8 mouse cellular contexts compared by ENCODE assay signal in the genomic region with DNA sequence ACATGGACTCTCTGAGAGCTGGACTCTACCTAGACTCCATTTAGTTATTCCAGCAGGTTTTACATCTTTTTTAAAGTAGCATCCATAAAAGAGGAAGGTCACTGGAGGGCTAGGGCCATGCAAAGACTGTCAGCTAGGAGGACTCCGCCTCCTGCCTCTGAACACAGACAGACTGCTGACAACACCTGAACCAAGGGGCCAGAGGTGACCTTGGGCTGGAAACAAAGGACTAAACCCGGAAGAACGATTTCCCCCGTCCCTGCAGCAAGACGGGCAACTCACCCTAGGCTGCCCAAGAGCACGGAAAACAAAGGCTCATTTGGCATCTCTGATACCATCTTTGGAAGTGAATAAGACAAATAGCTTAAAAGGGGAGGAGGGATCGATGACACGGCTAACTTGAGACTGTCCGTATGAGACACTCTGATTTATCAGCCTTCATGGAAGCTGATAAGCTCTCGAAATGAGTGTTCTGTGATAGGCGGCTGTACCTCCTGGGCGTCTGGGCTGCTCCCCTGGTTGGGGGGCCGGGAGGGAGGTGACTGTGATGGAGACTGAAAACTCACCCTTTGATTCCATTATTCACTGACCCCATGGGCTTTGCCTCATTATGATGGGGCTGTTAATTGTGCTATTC. TPM values are rescaled to one million over a fixed set of nuclear protein-coding genes. Genes with fewer than 3 reads are reported as not detected.
A peak's percentile ranks its signal among the peaks of the same experiment; 100 is the strongest.
DNase-seq lines count a peak whose midpoint lies in the region; ATAC-seq and TF ChIP-seq lines count a peak whose summit lies in the region.

No protein-coding gene starts in this region.

- H3K4me2 ChIP-seq in hindbrain, embryonic 14.5 days (replicated peaks), result peak overlapping the region; percentile 43
- peak overlapping the region; percentile 51 for H3K4me2 ChIP-seq in neural tube, embryonic 12.5 days (replicated peaks)

- 8% methylated on average over 13 of the region's 13 CpGs for WGBS in hindbrain, embryonic 14.5 days
- WGBS in neural tube, embryonic 12.5 days, result 16% methylated on average over 13 of the region's 13 CpGs

- no peaks in the 10 kb centered on the region for H3K9me3 ChIP-seq in hindbrain, embryonic 14.5 days (ENCODE audit: control insufficient read depth, low read length)
- no peaks in the 10 kb centered on the region for H3K9me3 ChIP-seq in neural tube, embryonic 12.5 days

- peak overlapping the region; percentile 50 for H3K9ac ChIP-seq in hindbrain, embryonic 14.5 days
- 0 out of 2 replicates have a peak overlapping the region, but pooled peaks have one; percentile 26 for H3K9ac ChIP-seq in neural tube, embryonic 12.5 days

- peak overlapping the region; percentile 96 for H3K27ac ChIP-seq in layer of hippocampus, adult 2 months
- H3K27ac ChIP-seq in hindbrain, embryonic 14.5 days, result peak overlapping the region; percentile 95
- peak overlapping the region; percentile 80 for H3K27ac ChIP-seq in neural tube, embryonic 12.5 days

- peak; percentile 21; the same call in 1 of the 2 replicates for ATAC-seq in hindbrain, embryonic 14.5 days (ENCODE audit: low FRiP score)
- peak; percentile 65 for ATAC-seq in neural tube, embryonic 12.5 days (ENCODE audit: low FRiP score, low read depth)
- ATAC-seq in megakaryocyte progenitor cell, adult 5-6 weeks (replicated peaks; ENCODE audit: poor library complexity), result no peak

- no peak for DNase-seq in layer of hippocampus, adult 2 months (ENCODE audit: low spot score in 2 of 2)
- no peak for DNase-seq in layer of hippocampus, adult 9-10 months (ENCODE audit: low spot score)
- DNase-seq in embryo, embryonic 11 days, result peak; percentile 39
- peak; percentile 54 for DNase-seq in hindbrain, embryonic 14.5 days (ENCODE audit: low spot score)
- no peak for DNase-seq in thymus, postnatal 10 days (ENCODE audit: low spot score in 2 of 2)
- no peak for DNase-seq in c-Kit-positive CD71-positive TER-119-positive erythroid progenitor cells, embryonic 14.5 days (ENCODE audit: low spot score)

- H3K4me3 ChIP-seq in layer of hippocampus, adult 2 months, result peak overlapping the region; percentile 43
- H3K4me3 ChIP-seq in hindbrain, embryonic 14.5 days (replicated peaks; ENCODE audit: low read length), result no peak overlapping the region
- no peak overlapping the region for H3K4me3 ChIP-seq in neural tube, embryonic 12.5 days

- no peaks in the 10 kb centered on the region; the same call in 1 of the 2 replicates for H3K27me3 ChIP-seq in hindbrain, embryonic 14.5 days (ENCODE audit: control insufficient read depth, insufficient read depth, low read length)
- no peaks in the 10 kb centered on the region for H3K27me3 ChIP-seq in neural tube, embryonic 12.5 days (replicated peaks)

- H3K36me3 ChIP-seq in hindbrain, embryonic 14.5 days (replicated peaks; ENCODE audit: control insufficient read depth, insufficient read depth), result no peaks in the 10 kb centered on the region
- no peaks in the 10 kb centered on the region for H3K36me3 ChIP-seq in neural tube, embryonic 12.5 days

- H3K4me1 ChIP-seq in hindbrain, embryonic 14.5 days (replicated peaks; ENCODE audit: control insufficient read depth, insufficient read depth, low read length), result peaks cover 51% of the 10 kb centered on the region
- H3K4me1 ChIP-seq in neural tube, embryonic 12.5 days, result peaks cover 34% of the 10 kb centered on the region

- TF ChIP-seq CTCF in layer of hippocampus, adult 2 months (conservative IDR thresholded peaks at IDR 0.05), result no peak

RNA-seq across cellular contexts. Expression of gene Pmfbp1, which starts 30.0 kb away (rescaled TPM):
- under 1 TPM; 0.10 to 0.12 TPM for total RNA-seq in layer of hippocampus, adult 2 months (2021)
- 3.2 TPM in 2 replicates for polyA plus RNA-seq in hindbrain, embryonic 14.5 days (2014; fragmentation: Nextera tagmentation; extraction: Ambion mirVana)
- polyA plus RNA-seq in neural tube, embryonic 12.5 days (2016; fragmentation: Nextera tagmentation; extraction: Ambion mirVana), result 1.7 and 1.8 TPM in 2 replicates
- not detected in 2 replicates for total RNA-seq in megakaryocyte progenitor cell, adult 5-6 weeks (2015)
- not detected in 2 replicates for total RNA-seq in megakaryocyte progenitor cell, adult 5-6 weeks (2017)

Comparison
In these comparisons a context has a peak if more than half of its experiments do, and no peak if none do; other contexts are left out.
1. DNase-seq: peak in embryo, embryonic 11 days (single experiment) and hindbrain, embryonic 14.5 days (single experiment); none in layer of hippocampus, adult 2 months (0 of 2), layer of hippocampus, adult 9-10 months (single experiment), thymus, postnatal 10 days (0 of 2) and c-Kit-positive CD71-positive TER-119-positive erythroid progenitor cells, embryonic 14.5 days (single experiment).
2. Peak in every context shown above with its lines, with median percentiles within 50 percentile points of each other: H3K27ac ChIP-seq.